Mouse (Mus musculus): Measurements from ENCODE around the gene Dnaic1.

The Dnaic1 gene

DNA sequence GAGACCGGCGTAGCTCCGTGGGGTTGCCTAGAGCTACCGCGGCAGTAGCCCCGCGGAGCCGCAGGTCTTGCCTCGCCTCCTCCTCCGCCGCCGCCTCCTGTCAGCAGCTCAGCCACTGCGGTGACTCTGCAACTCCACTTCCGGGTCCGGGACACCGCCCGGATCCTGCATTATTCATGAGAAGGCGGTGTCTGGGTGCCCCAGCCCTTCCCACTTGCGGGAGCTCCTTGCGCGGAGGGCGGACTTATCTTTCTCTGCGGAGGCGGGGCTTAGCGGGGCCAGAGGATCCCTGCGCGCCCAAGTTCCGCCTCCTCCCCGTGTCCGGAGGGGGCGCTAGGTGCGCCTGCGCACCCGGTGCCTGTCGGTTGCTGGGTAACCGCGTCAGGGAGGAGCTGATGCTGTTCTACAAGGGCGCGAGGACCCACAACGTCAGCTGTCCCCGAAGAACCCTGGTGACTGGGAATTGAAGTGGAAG is at the start of gene Dnaic1, which contains the start of gene Fam219a:
Gene Dnaic1, plus strand, starts transcription at position 365 of the 475 bp plus-strand sequence.
Gene Fam219a, minus strand, starts transcription at position 128 of the 475 bp plus-strand sequence.
- peak; percentile 99 for DNase-seq

DNA sequence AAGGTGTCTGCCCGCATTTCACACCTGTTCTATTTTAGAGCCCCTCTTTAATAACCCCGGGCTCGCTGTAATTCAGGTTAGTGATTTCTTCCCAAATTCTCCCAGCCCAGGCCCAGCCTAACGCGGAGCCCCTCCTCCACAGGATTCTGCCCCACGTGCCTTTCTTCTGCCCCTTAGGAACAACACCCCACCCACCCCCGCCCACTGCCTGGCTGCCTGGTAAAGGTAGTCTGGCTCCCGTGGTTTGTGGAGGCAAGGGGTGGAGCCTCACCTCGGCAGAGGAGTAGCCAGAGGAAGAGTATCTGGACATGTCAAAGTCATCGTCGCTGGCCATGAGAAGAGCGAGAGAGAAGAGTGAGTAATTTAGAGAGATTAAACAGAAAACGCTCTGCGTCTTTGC is 48.9 kb upstream of the Dnaic1 start:
- DNase-seq: no peak

DNA sequence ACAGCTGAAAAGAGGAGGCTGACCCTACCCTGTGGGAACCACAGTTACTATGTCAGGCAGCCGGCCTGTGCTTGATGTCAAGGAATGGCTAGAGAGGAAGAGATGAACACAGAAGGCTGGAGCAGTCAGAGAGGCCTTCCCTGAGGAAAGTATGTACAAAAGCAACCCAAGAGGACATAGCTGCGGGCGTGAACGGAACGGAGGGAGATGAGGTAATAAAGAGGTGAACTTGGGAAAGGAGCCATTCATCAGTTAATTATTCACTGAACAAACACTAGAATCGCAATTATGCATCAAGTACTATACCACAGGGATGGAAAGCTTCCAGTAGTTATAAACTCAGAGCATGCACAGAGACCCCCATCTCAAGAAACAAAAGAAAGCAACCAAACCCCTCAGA is 47.4 kb upstream of the Dnaic1 start:
- DNase-seq: no peak

DNA sequence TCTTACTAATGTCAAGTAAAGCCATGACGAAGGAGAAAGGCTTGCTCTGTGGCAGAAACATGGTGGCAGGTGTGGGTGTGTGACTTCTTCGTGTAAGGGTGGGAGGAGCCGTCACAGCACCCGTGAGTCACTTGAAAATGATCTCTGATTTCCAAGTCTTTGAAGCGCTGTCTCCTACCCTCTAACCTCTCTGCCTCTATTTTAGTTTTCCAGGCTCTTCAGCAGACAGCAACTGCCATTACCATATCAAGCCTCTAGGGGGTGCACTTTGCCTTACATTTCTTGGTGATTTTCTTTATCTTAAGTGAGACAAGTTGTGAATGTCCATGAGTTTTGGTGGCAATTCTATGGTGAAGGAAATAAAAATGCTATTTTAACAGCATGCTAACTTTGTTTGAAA is 46.8 kb upstream of the Dnaic1 start:
- peak; percentile 65 for DNase-seq

DNA sequence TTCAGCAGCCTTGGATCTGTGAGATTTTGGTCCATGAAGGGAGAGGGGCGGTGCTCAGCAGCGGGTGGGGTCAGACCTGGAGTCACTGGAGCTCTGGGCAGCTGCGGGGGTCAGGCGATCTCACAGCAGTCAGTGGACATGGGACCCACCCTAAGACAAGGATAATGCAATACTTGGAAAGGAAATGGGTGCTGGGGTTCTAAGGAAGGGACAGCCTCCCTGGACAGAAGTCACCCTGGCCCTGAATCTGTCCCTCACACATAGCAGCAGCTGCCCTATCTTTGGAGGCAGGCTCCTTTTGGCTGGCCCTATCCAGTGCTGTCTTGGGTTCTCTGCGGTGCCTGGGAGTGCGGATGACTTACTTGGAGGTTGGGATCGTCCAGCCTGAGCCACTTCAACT is 45.7 kb upstream of the Dnaic1 start:
- DNase-seq: no peak

DNA sequence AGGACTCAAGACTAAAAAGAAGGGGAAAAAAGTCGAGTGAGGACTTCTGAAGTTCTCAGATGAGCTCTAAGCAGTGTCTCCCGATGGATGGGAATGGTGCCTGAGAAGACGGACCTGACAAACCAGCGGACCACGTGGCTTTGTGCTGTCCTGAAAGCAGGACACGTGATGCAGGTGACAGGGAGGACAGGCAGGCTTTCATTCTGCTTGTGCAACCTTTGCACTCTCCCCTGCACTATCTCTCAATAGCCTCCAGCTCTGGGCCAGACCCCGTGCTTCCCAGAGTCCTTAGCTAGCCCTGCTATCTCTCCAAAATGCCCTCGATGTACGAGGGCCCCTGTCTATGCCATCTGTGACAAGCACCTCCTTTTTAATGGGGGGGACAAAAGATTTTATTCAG is 44.7 kb upstream of the Dnaic1 start:
- DNase-seq: no peak

DNA sequence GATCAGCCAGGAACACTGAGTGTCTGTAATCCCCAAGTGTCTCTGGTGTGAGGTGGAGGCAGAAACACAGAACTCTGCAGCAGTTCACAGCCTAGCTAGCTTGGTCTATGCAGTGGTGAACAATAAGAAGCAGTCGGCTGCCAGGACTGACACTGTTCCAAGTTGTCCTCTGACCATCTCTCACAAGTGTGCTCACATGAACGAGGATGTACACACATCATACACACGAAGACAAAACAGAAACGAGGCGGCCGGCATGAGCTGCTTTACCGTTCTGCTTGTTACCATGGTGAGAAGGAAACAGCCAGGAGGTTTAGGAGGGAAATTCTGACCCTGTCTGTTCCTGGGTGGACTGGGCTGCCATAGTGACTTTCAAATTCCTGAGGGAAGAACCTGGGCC is 43.0 kb upstream of the Dnaic1 start:
- no peak for DNase-seq

DNA sequence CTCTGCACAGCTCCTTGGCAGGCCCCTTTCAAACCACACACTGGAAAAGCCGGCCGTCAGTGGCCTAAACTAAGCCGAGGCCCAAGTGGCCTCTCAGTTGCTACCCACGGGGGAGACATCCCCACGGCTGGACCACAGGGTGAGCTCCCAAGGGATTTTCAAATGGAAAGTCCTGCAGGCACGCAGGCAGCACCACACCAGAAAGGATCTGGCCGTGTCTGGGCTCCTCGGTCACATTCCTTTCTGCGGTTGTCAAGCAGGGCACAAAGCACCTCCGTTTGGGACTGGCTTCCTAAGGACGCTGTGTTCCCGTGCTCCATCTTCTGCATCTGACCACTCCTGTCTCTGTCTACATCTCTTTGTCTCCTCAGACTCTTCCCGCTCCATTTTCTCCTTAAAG is 42.5 kb upstream of the Dnaic1 start:
- no peak for DNase-seq

DNA sequence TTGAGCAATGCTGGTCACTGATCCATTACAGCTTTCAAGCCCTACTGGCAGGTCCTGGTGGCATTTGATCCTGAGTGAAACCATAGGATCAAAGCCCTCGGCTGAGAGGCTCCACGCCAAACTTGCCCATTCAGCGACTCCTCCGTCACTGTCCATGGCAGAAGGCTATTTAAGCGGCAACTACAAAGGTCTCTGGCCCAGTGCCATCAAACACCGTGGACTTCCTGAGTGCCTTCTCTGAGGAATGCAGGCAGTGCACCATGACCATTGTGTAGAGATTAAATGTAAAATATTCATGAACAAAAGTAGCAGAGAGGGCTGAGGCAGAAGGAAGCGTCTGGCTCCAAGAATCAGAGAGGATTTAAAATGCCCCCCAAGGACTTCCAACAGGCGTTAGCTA is 41.6 kb upstream of the Dnaic1 start:
- peak; percentile 65 for DNase-seq

DNA sequence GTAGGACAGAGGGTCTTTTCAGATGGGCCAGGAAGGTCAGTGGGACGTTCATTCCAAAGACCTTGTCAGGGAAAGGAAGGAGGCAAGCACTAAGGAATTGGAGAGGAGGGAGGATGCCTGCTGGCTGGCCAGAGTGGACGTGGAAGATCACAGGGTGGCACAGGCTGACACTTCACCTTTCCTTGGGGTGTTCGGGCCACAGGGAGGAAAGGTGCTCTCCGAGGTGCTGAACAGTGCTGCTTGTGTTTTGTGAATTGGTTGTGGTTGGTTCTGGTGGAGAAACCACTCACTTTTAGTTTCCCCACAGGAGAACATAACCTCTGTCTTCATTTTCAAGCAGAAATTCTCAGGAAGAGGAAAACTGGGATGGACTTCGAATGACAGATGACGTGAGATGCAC is 37.2 kb upstream of the Dnaic1 start:
- DNase-seq: peak; percentile 40

DNA sequence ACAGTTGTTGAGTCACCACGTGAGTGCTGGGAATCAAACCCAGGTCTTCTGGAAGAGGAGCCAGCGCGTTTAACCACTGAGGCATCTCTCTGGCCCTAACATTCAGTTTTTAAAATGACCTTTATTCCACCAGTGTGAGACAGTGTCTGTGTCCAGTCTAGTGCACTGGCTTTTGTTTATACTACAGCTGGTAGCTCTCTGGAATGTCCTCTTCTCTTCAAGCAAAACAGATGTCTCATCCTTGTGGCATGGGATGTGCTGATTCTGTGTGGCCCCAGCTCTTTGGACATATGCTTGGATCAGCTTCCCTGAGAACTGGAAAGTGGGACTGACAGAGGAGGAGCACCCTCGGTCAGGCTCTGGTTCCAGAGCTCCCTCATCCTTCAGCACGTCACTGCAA is 34.7 kb upstream of the Dnaic1 start:
- no peak for DNase-seq

DNA sequence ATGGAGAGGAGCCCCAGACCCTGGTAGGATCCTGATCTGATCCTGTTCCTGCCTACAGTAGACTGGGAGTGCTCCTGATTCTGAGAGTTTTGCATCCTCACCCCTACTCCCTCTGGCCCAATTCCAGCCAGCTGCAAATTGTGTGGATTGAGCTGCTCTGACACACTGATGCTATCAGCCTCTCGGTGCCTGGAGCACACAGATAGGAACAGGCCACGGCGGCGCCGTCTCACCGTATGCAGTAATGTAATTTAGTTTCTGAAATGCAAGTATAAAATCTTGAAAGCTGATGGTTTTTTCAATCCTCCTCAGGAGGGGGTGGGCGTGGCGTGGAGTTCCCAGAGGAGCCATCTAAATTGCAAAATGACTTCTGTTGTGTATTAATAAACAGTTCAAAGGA is 27.4 kb upstream of the Dnaic1 start:
- no peak for DNase-seq

DNA sequence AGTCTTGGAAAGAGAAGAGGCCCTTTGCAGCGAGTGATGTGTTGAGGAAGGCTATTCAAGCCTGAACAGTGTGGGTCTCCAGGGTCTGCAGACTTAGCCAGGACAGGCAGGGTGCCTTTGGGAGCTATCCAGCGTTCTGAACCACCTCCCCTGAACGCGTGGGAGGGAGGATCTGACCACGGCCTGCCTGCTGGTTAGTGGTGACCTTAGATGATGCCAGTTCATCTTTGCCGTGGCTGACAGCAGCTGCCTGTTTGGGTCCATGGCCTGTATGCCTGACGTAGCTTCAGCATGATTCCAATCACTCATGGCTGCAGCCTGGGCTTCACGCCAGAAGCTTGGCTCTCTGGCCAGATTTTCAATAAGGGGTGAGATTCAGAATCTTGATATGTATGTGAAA is 23.6 kb upstream of the Dnaic1 start:
- DNase-seq: peak; percentile 58

DNA sequence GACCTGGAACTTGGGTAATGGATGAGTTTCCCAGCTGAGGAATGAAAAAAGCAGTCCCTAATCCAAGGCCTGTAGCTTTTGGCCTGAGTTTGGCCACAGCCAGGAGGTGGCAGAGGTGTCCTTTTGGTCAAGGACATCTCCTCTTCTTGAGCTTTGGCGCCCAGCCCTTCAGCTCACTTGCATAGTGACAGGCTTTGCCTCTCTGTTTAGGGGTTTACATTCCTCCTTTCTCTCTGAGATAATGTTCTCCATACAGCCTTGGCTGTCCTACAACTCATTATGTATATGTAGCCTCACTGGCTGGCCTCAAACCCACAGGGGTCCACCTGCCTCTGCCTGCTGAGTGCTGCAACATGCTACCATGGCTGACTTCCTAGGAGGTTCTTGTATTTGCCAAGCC is 22.5 kb upstream of the Dnaic1 start:
- no peak for DNase-seq

DNA sequence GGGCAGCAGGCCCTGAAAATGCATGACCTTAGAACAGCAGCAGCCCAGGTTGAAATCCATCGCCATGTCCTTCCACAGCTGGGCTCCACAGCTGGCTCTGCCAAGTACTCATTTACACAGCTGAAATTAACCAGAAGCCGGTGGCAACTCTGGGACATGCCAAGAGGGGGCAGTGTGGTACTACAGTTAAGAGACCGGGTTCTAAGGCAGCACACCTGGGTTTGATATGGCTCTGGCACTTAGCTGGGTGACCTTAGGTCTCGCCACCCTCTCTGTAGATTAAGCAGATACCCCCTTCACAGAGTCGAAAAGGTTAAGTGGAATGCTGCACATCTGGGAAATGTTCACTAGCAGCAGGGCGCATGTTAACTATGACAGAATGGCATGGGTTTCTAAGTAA is 17.0 kb upstream of the Dnaic1 start:
- peak; percentile 75 for DNase-seq

DNA sequence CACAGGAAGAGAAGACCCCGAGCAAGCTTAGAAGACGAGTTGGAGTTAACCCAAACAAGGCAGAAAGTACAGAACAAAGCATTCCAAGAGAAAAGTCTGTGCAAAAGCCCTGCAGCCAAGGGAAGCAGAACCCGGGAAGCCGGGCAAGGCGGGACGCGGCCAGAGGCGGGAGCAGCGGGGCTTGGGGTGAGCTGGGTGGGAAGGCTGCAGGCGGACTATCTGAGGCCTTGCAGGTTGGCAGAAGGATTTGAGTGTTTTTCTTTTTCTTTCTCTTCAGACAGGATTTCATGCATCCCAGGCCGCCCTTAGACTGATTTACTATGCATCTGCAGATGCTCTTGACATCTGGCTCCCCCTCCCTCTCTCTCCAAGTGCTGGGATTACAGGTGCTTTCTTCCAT is 16.5 kb upstream of the Dnaic1 start:
- DNase-seq: no peak

DNA sequence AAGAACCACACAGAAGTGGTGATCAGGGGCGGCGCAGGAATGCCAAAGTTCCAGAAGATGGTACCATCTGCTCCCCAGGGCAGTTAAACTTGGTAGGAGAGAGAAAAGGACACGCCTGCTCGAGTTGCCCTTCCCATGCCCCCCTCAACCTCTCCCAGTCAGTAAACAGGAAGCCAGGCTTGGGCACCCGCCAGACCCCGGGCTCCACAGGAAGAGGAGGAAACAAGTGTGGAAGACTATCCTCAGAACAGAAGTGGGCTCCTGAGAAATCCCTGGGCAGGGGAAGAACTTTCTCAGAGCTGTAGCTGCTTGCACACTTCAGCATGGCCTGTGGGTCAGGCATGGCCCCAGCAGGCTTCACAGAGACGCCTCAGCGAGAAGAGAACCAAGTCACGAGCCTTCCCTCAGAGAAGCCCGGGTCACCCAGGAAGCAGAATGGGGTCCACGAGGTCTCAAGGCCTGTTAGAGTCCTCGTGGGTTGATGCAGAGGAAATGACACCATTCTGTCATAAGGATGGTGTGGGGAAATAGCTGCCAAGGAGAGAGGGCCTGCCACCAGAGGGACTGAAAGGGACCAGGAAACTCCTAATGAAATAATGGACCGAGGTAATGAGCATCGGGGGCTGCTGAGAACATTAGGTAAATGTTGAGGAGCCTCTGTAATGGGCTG is 14.4 kb upstream of the Dnaic1 start:
- DNase-seq: no peak

DNA sequence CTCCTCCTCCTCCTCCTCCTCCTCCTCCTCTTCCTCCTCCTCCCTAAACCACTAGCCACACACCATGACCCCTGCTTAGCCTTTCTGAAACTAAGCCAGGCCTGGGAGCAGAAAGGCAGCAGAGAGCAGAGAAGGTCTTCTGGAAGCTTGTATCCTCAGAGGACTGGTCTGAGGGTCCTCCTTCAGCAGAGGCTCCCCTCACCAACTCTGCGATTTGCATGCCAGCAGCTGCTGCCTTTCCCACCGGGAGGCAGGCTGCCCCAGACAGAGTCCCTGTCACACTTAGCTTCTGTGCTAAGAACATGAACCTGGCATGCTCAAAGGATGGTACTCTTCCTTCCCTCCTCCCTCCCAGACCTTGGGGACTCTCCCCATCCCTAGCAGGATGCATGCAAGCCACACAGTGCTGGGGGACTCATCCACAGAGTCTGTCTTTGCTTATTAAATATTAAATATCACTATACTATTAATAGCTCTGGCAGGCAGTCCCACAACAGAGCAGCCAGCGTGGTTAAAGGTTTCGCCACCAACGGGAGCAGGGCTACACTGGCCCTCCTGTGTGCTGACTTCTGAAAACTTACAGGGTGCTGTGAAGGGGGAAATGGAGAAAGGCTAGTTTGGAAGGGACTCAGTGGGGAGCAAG is 13.1 kb upstream of the Dnaic1 start:
- DNase-seq: no peak

DNA sequence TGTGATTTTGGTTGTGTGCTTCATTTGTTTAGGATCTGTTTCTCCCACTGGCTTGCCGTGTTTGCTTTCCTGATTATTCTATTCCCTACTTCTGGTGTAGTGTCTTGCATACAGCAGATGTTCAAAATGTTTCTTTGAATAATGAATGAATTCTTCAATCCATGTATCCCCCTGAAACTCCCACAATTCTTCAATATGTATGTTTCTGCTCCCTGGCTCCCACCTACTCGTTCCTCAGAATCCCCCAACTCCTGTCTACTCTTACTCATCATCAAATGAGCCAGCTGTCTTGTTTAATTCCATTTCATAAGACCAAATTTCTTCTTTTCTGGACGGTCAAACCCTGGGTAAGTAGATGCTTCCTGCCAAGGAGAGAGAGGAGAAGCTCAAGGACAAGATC is 12.5 kb upstream of the Dnaic1 start:
- DNase-seq: no peak

DNA sequence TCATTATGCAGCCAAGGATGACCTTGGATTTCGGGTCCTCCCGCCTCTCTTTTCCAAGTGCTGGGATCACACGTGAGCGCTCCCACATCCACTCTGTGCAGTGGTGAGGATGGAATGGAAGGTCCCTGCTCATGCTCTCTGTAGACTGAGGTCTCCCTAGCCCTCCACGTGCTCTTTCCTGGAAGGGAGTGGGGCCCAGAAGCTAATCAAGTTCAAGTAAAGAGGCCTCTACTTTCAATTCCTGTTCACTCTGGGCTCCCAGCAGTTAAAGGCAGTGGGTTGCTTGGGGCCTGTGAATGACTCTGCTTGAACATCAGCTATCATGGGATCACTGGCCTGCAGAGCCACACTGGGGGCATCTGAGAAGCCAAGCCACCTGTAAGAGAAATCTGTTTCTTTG is 6.3 kb upstream of the Dnaic1 start:
- no peak for DNase-seq

DNA sequence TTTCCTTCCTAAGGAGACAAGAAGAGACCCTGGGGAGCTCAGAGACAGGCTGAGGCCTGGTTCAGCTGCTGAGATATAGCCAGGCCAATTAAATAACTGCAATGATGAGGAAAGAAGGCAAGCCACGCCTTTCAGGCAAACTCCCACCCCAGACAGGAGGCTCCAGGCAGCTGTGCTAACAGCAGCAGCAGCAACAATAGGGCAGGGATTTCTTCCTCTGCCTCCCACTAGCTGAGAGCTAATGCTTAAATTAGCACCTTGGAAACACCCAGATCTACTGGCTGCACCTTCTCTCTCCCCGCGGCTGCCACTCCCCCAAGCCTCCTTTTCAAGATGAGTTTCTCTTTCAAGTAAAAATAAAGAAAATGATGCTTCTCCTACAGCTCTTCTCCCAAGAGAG is 3.5 kb upstream of the Dnaic1 start:
- no peak for DNase-seq

DNA sequence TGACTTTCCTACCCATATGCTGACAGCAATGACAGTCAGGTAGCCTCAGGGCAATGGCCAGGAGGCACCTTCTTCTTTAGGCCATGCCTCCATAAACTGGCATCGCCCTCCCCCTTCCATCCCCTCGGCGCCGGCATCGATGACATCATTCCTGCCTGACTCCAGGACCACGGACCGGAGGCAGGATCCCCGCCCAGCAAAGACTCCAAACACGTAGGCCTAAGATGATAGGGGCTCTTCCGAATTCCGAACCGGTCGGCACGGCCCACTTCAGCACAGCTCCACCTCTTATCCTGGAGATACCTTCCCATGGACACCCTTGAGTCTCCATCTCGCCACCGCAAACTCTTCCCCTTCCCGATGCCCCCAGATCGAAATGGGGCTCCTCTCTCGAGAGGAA is 1.3 kb upstream of the Dnaic1 start:
- DNase-seq: peak; percentile 53

DNA sequence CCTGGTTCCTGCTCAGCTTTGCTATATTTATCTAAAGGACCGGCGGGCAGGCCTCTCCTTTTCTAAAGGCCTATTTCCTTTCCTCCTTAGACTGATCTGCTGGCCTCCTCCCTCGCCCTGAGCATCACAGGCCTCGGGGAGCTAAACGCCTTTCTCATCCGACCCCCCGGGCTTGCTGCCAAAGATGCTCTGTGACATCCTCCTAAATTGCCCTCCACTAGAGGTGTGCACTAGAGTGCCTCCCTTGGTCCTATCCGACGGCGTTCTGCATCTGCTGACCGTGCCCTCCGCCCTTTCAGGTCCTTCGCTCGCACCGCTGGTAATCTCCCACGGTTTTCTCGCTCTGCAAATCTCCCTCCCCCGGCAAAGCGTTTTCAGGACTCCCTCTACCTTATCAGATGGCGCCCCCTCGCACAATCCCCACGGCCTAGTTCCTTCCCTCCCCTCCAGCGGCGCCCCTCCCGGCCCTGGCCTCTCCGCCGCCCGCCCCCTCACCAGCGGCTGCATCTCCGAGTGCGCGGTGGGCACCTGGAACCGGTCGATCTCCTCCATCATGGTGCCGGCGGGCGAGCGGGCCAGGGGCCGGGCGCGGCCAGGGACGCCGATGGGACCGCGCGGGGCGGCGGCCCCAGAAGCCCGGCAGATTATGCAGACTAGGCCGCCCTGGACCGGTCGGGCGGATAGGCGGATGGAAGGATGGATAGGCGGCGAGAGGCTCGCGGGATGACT is 729 bp upstream of the Dnaic1 start:
- peak; percentile 72 for DNase-seq

DNA sequence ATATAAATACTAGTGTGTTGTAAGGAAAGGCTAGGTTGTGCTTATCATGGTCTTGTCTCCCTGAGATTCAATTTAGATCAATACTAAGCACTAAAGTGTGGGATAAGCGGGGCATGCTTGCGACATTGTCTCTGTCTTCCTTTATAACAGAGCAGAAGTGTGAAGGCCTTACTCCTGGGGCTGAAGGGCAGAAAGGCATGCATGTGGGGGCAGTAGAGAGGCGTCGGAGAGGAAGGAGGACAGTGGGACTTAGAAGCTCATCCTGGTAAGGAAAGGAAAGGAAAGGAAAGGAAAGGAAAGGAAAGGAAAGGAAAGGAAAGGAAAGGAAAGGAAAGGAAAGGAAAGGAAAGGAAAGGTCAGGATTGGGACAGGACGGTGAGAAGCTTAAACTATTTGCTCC is 1.9 kb downstream of the Dnaic1 start:
- DNase-seq: peak; percentile 56
